Mouse (Mus musculus) hindbrain, embryonic 12.5 days (tissue): ENCODE results near the gene Tbc1d9b. TPM values are rescaled to one million over a fixed set of nuclear protein-coding genes. Genes with fewer than 3 reads are reported as not detected.

ENCODE experiments used
- ATAC-seq: fragments of 200-750 bp; cut with Nextera tagmentation; 2 replicates; pipeline ENCODE4 v1.8.0; 2017; ENCODE audit warnings: moderate TSS enrichment; ENCODE audit not compliant: low FRiP score
- H3K27ac ChIP-seq: fragments of 300-500 bp; sonication (generic); 2 replicates; pipeline ENCODE4 v1.5.1; 2016; ENCODE audit warnings: mild to moderate bottlenecking
- H3K27me3 ChIP-seq: fragments of 300-500 bp; sonication (generic); 2 replicates; pipeline ENCODE4 v1.6.1; 2016; ENCODE audit warnings: mild to moderate bottlenecking
- H3K36me3 ChIP-seq: fragments of 300-500 bp; sonication (generic); 2 replicates; pipeline ENCODE4 v1.6.1; 2016; ENCODE audit warnings: mild to moderate bottlenecking
- H3K4me1 ChIP-seq: fragments of 300-500 bp; sonication (generic); 2 replicates; pipeline ENCODE4 v1.6.1; 2016
- H3K4me2 ChIP-seq: fragments of 300-500 bp; sonication (generic); replicated peaks from 2 replicates; pipeline ENCODE4 v1.6.1; 2016; ENCODE audit warnings: mild to moderate bottlenecking
- H3K4me3 ChIP-seq: fragments of 300-500 bp; sonication (generic); 2 replicates; pipeline ENCODE4 v1.5.1; 2016; ENCODE audit warnings: mild to moderate bottlenecking
- H3K9ac ChIP-seq: fragments of 300-500 bp; sonication (generic); 2 replicates; pipeline ENCODE4 v1.6.1; 2016; ENCODE audit warnings: mild to moderate bottlenecking, moderate library complexity
- H3K9me3 ChIP-seq: fragments of 300-500 bp; sonication (generic); replicated peaks from 2 replicates; pipeline ENCODE4 v1.6.1; 2016; ENCODE audit warnings: mild to moderate bottlenecking
- WGBS: fragments of 180-500 bp; shearing (Covaris S2); methylation state at CpG from one replicate; pipeline ENCODE4 v1.1.7; 2016; 5-methylcytosine and 5-hydroxymethylcytosine counted together
- polyA plus RNA-seq: library from polyadenylated mRNA; unstranded; fragments of >200 nt; fragmentation: Nextera tagmentation; extraction: Ambion mirVana; gene quantifications from 2 replicates; pipeline ENCODE4 v1.2.1, GENCODE M21; 2016

Tbc1d9b gene
- polyA plus RNA-seq, 1 experiment from 2014 or later = 51.2 TPM

DNA sequence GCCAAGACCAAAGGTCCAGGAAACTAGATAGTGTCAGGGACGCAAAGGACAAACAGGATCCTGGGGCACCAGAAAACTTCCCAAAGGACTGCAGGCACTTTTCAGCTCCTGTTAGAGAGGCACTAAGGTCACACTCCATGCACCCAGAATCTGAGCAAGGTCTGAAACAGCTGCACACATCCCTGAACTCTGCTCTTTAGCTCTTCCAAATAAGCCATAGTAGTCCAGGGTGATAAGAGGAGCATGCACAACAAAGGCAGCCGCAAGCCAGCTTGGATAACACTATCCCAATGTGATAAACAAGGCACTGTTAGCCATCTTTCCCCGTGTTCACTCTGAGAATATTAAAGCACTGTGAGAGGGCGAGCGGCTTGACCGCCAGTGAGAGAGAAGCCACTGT, 27.2 kb upstream of the Tbc1d9b start:
- 85% methylated on average over 6 of the region's 6 CpGs for WGBS
- H3K27me3 ChIP-seq = no peaks in the 10 kb centered on the region

GRCm38 (mm10) chr11:50105237-50105636, 26.0 kb upstream of the Tbc1d9b start:
- H3K4me3 ChIP-seq = no peak overlapping the region
- H3K27ac ChIP-seq = no peak overlapping the region
- H3K4me1 ChIP-seq = peaks cover 3% of the 10 kb centered on the region; the same call in 1 of the 2 replicates
- H3K36me3 ChIP-seq = peaks cover 11% of the 10 kb centered on the region
- ATAC-seq = no peak
- no peak overlapping the region for H3K9ac ChIP-seq
- WGBS = 94% methylated on average over 5 of the region's 5 CpGs
- H3K9me3 ChIP-seq = no peaks in the 10 kb centered on the region
- no peak overlapping the region for H3K4me2 ChIP-seq
- H3K27me3 ChIP-seq = no peaks in the 10 kb centered on the region

More for the DNA sequence above, 27.2 kb upstream of the Tbc1d9b start:
- no peak overlapping the region for H3K4me2 ChIP-seq
- ATAC-seq = no peak
- H3K9me3 ChIP-seq = no peaks in the 10 kb centered on the region
- peaks cover 3% of the 10 kb centered on the region; the same call in 1 of the 2 replicates for H3K4me1 ChIP-seq
- H3K36me3 ChIP-seq = peaks cover 22% of the 10 kb centered on the region
- no peak overlapping the region for H3K9ac ChIP-seq
- H3K27ac ChIP-seq = peak overlapping the region; percentile 32; the same call in 1 of the 2 replicates
- no peak overlapping the region for H3K4me3 ChIP-seq

DNA sequence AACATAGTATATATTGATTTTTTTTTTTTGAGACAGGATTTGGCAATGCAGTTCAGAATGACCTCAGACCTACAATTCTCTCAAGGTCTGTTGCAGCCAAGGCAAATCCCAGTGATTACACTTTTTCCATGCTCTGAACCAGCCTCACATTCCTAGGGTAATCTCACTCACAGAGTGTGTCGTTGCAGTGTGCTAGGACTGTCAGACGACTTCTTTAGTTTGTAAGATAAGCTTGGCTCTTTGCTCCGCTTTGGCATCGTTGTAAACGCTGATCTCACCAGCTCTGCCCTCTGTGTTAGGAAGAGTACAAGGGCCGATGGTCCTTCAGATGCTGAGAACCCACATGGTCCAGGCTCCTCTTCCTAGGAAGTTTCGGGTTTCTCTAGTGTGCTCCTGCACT, 25.2 kb upstream of the Tbc1d9b start:
- ATAC-seq = no peak
- WGBS = 89% methylated on average over 7 of the region's 7 CpGs
- no peak overlapping the region for H3K4me2 ChIP-seq

GRCm38 (mm10) chr11:50108823-50109244, 22.4 kb upstream of the Tbc1d9b start:
- Histone ChIP-seq H3K27me3 (no peaks in the 10 kb centered on the region), H3K4me1 (no peaks in the 10 kb centered on the region), H3K36me3 (peaks cover 4% of the 10 kb centered on the region), H3K9ac (no peak overlapping the region), H3K27ac (no peak overlapping the region; the same call in 1 of the 2 replicates), H3K4me2 (no peak overlapping the region), H3K4me3 (no peak overlapping the region), H3K9me3 (no peaks in the 10 kb centered on the region)
- no peak for ATAC-seq
- WGBS = 77% methylated on average over 8 of the region's 8 CpGs

More for the DNA sequence above, 25.2 kb upstream of the Tbc1d9b start:
- H3K4me3 ChIP-seq = no peak overlapping the region
- no peaks in the 10 kb centered on the region for H3K27me3 ChIP-seq
- H3K27ac ChIP-seq = no peak overlapping the region
- H3K9me3 ChIP-seq = no peaks in the 10 kb centered on the region
- peaks cover 7% of the 10 kb centered on the region for H3K36me3 ChIP-seq
- H3K9ac ChIP-seq = no peak overlapping the region
- peaks cover 3% of the 10 kb centered on the region; the same call in 1 of the 2 replicates for H3K4me1 ChIP-seq

DNA sequence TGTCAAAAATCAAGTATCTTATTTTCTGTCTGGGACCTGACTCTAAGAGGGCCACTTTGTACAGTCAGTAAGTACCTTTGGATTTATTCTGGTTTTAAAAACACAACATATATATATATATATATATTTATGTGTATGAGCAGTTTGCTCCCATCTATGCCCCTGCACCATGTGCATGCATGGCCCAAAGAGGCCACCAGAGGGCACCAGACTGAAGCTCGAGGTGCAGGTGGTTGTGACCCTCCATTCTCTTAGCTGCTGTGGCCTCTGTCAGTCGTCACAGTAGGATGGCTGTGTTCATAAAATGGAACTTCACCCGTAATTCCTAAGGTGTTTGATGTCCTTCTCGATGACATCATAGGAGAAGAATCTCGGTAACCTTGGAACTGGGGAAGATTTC, 16.9 kb upstream of the Tbc1d9b start:
- no peak overlapping the region for H3K9ac ChIP-seq
- no peaks in the 10 kb centered on the region for H3K27me3 ChIP-seq
- no peaks in the 10 kb centered on the region for H3K4me1 ChIP-seq
- H3K27ac ChIP-seq = no peak overlapping the region
- H3K4me2 ChIP-seq = no peak overlapping the region
- H3K4me3 ChIP-seq = no peak overlapping the region
- ATAC-seq = no peak
- no peaks in the 10 kb centered on the region for H3K9me3 ChIP-seq
- 15% methylated on average over 5 of the region's 5 CpGs for whole genome bisulfite sequencing
- peaks cover 10% of the 10 kb centered on the region for H3K36me3 ChIP-seq

DNA sequence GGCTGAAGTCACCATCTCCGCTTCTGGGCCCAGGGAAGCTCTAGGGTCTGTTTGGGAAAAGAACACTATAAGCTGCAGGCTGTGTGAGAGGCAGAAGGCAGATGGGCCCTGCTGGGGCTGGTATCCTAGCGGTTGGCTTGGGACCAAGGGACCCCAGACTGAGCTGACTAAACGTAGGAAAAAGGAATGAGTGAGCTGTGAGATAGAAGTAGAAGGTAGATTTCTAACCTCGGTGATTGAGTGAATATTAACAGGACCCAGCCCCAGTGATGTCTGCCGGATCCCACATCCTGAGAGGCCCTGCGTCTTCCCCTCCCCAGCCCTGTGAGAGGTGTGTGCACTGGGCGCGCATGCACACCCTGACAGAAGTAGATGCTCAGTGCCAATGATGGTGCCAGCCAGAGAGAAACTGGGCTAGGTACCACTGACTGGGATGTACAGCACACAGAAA, 8.5 kb upstream of the Tbc1d9b start:
- H3K9me3 ChIP-seq = no peaks in the 10 kb centered on the region
- no peak overlapping the region for H3K4me3 ChIP-seq
- 93% methylated on average over 8 of the region's 8 CpGs for WGBS
- no peak overlapping the region for H3K4me2 ChIP-seq
- H3K36me3 ChIP-seq = peaks cover 28% of the 10 kb centered on the region
- H3K27ac ChIP-seq = no peak overlapping the region
- no peak overlapping the region for H3K9ac ChIP-seq
- H3K4me1 ChIP-seq = peaks cover under 1% of the 10 kb centered on the region; the same call in 1 of the 2 replicates
- ATAC-seq = no peak
- no peaks in the 10 kb centered on the region for H3K27me3 ChIP-seq

DNA sequence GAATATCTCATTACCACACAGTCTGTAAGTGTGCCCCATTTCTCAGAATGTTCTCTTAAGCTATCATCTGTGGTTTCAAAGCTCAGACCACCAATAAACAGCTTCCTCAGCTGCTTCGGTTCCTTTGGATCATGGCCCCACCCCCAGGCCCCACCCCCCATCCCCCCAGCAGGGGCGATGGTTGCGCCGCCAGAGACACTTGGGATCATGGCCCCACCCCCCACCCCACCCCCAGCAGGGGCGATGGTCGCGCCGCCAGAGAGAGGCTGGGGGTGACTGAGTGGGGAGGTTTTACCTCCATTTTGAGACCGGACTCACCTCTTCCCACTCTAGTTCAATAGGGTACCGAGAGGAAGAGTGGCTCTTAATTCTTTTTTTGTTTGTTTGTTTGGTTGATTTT, 3.4 kb upstream of the Tbc1d9b start:
- no peak overlapping the region for H3K4me3 ChIP-seq
- H3K4me2 ChIP-seq = peak overlapping the region; percentile 37
- no peaks in the 10 kb centered on the region for H3K27me3 ChIP-seq
- H3K9ac ChIP-seq = no peak overlapping the region
- no peaks in the 10 kb centered on the region for H3K9me3 ChIP-seq
- no peaks in the 10 kb centered on the region for H3K36me3 ChIP-seq
- H3K4me1 ChIP-seq = peaks cover 17% of the 10 kb centered on the region
- WGBS = 6% methylated on average over 10 of the region's 10 CpGs
- no peak for ATAC-seq
- no peak overlapping the region for H3K27ac ChIP-seq

DNA sequence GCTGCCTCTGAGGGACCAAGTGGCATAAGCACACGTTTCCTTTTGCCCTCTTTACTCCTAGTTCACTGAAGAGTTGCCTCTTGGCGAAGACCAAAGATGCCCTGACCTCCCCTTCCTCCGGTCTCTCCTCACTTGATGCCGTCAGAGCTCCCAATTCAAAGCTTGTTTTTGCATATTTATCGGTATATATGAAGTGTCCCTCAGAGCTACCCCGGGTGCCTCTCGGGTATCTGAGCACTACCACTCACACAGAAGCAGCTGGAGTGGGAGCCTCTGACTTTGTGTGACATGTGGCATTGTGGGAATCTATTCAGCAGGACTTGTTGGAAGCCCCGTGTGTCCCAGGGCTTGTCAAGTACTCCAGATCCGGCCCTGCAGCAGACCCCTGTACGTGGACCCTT, 605 bp downstream of the Tbc1d9b start:
- H3K9me3 ChIP-seq = no peaks in the 10 kb centered on the region
- H3K4me1 ChIP-seq = peaks cover 17% of the 10 kb centered on the region
- no peak overlapping the region for H3K27ac ChIP-seq
- H3K4me3 ChIP-seq = peak overlapping the region; percentile 85
- peak overlapping the region; percentile 69 for H3K4me2 ChIP-seq
- ATAC-seq = no peak
- H3K9ac ChIP-seq = peak overlapping the region; percentile 99
- WGBS = 18% methylated on average over 10 of the region's 10 CpGs
- peaks cover 15% of the 10 kb centered on the region for H3K36me3 ChIP-seq
- H3K27me3 ChIP-seq = no peaks in the 10 kb centered on the region

GRCm38 (mm10) chr11:50132265-50132664, 1.1 kb downstream of the Tbc1d9b start:
- H3K4me3 ChIP-seq = peak overlapping the region; percentile 85
- H3K4me2 ChIP-seq = peak overlapping the region; percentile 69
- peaks cover 17% of the 10 kb centered on the region for H3K4me1 ChIP-seq
- no peak for ATAC-seq
- peak overlapping the region; percentile 99 for H3K9ac ChIP-seq
- H3K27me3 ChIP-seq = no peaks in the 10 kb centered on the region
- H3K9me3 ChIP-seq = no peaks in the 10 kb centered on the region
- WGBS = 78% methylated on average over 6 of the region's 6 CpGs
- H3K36me3 ChIP-seq = peaks cover 15% of the 10 kb centered on the region
- H3K27ac ChIP-seq = no peak overlapping the region

- no peak overlapping the region for H3K4me3 ChIP-seq
- ATAC-seq = no peak
- peaks cover 14% of the 10 kb centered on the region for H3K4me1 ChIP-seq
- no peaks in the 10 kb centered on the region for H3K9me3 ChIP-seq
- H3K4me2 ChIP-seq = no peak overlapping the region
- H3K36me3 ChIP-seq = peaks cover 36% of the 10 kb centered on the region
- 83% methylated on average over 10 of the region's 10 CpGs for WGBS
- H3K9ac ChIP-seq = no peak overlapping the region
- H3K27ac ChIP-seq = no peak overlapping the region
- no peaks in the 10 kb centered on the region for H3K27me3 ChIP-seq
Observed at GRCm38 (mm10) chr11:50134136-50134859, 3.1 kb downstream of the Tbc1d9b start.

DNA sequence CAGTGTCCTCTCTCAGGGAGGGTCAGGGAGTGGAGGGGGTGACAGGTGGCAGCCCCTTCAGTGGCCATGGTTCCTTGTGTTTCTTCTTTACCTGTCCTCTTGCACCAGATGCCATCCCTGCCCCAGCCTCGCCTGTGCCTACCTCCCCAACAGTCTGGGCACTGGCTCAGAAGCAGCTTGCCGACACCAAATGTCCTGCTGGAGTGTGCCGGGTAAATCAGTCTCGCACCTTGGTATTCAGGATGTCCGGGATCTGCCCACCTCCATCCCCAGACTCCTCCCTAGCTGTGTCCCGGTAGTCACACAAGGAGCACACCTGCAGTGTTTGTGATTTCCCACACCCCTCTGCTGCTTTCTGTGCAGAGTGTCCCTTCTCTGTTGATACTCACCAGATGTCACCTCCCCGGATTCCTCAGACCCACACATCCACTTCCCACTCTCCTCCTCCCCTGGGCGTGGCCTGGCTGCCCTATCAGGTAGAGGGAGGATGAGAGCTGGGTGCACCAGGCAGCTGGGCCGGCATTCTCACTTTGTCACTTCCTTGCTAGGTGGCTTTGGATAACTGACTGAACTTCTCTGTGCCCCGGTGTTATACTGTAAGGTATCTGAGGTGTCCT, 7.1 kb downstream of the Tbc1d9b start:
- no peaks in the 10 kb centered on the region for H3K9me3 ChIP-seq
- no peaks in the 10 kb centered on the region for H3K27me3 ChIP-seq
- no peak for ATAC-seq
- WGBS = 72% methylated on average over 10 of the region's 10 CpGs
- no peaks in the 10 kb centered on the region for H3K4me1 ChIP-seq
- peaks cover 74% of the 10 kb centered on the region for H3K36me3 ChIP-seq
- no peak overlapping the region for H3K9ac ChIP-seq
- H3K27ac ChIP-seq = no peak overlapping the region
- H3K4me2 ChIP-seq = no peak overlapping the region
- H3K4me3 ChIP-seq = no peak overlapping the region

- Histone ChIP-seq H3K9ac (no peak overlapping the region), H3K9me3 (no peaks in the 10 kb centered on the region), H3K4me2 (no peak overlapping the region), H3K27ac (no peak overlapping the region), H3K4me1 (no peaks in the 10 kb centered on the region), H3K36me3 (peaks cover 84% of the 10 kb centered on the region), H3K27me3 (no peaks in the 10 kb centered on the region), H3K4me3 (no peak overlapping the region)
- ATAC-seq = no peak
- WGBS = 83% methylated on average over 7 of the region's 7 CpGs
Observed at GRCm38 (mm10) chr11:50139571-50139970, 8.4 kb downstream of the Tbc1d9b start.
